Mouse (Mus musculus) heart, embryonic 13.5 days (tissue): ENCODE results near the gene Usp13. TPM values are rescaled to one million over a fixed set of nuclear protein-coding genes. Genes with fewer than 3 reads are reported as not detected.
A peak's percentile ranks its signal among the peaks of the same experiment; 100 is the strongest.

Experiments used
- ATAC-seq: fragments of 200-750 bp; cut with Nextera tagmentation; 2 replicates; pipeline ENCODE4 v1.8.0; 2017; ENCODE audit warnings: moderate TSS enrichment; ENCODE audit not compliant: insufficient number of reproducible peaks, low FRiP score, low TSS enrichment; ENCODE audit errors: extremely low read depth
- H3K27ac ChIP-seq: fragments of 300-500 bp; sonication (generic); replicated peaks from 2 replicates; pipeline ENCODE4 v1.5.1; 2015; ENCODE audit warnings: moderate library complexity, mild to moderate bottlenecking, inconsistent platforms
- H3K27me3 ChIP-seq: fragments of 300-500 bp; sonication (generic); replicated peaks from 2 replicates; pipeline ENCODE4 v1.6.1; 2015; ENCODE audit warnings: mild to moderate bottlenecking, inconsistent platforms
- H3K36me3 ChIP-seq: fragments of 300-500 bp; sonication (generic); 2 replicates; pipeline ENCODE4 v1.6.1; 2015; ENCODE audit warnings: mild to moderate bottlenecking, inconsistent platforms
- H3K4me1 ChIP-seq: fragments of 300-500 bp; sonication (generic); 2 replicates; pipeline ENCODE4 v1.6.1; 2015; ENCODE audit warnings: inconsistent platforms
- H3K4me2 ChIP-seq: fragments of 300-500 bp; sonication (generic); 2 replicates; pipeline ENCODE4 v1.6.1; 2015; ENCODE audit warnings: inconsistent platforms, mild to moderate bottlenecking, moderate library complexity
- H3K4me3 ChIP-seq: fragments of 300-500 bp; sonication (generic); 2 replicates; pipeline ENCODE4 v1.5.1; 2015; ENCODE audit warnings: moderate library complexity, mild to moderate bottlenecking, inconsistent platforms
- H3K9ac ChIP-seq: fragments of 300-500 bp; sonication (generic); 2 replicates; pipeline ENCODE4 v1.6.1; 2015; ENCODE audit warnings: inconsistent platforms, mild to moderate bottlenecking, moderate library complexity
- H3K9me3 ChIP-seq: fragments of 300-500 bp; sonication (generic); 2 replicates; pipeline ENCODE4 v1.6.1; 2016; ENCODE audit warnings: inconsistent platforms
- WGBS: fragments of 180-500 bp; shearing (Covaris S2); methylation state at CpG from one replicate; pipeline ENCODE4 v1.1.7; 2015; ENCODE audit warnings: mixed read lengths; 5-methylcytosine and 5-hydroxymethylcytosine counted together
- polyA plus RNA-seq: library from polyadenylated mRNA; unstranded; fragments of >200 nt; fragmentation: Nextera tagmentation; extraction: Ambion mirVana; gene quantifications from 2 replicates; pipeline ENCODE4 v1.2.1, GENCODE M21; 2015

Gene Usp13
- polyA plus RNA-seq, 1 experiment from 2014 or later = 45.3 TPM

DNA sequence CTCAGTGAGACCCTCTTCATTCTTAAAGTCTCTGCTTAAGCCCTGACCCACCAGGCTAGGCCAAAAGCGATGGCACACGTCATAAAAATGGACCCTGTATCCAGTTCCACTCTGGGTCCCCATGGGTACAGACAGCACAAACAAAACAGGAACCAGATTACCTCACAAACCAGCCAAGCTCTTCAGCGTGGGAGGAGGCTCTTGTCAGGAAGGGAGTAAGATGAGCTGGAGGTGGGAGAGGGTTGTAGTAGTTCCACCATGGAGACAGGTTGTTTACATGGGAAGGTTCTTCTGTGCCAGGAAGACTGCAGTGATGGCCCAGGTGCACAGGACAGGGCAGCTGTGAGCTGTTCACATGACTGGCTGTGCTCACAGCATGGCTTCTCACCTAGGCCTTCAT lies 53.7 kb downstream of the Usp13 start:
- no peaks in the 10 kb centered on the region for H3K27me3 ChIP-seq
- no peaks in the 10 kb centered on the region for H3K4me1 ChIP-seq
- H3K36me3 ChIP-seq = peaks cover 75% of the 10 kb centered on the region
- no peak for ATAC-seq
- no peak overlapping the region for H3K4me3 ChIP-seq
- H3K9me3 ChIP-seq = no peaks in the 10 kb centered on the region
- no peak overlapping the region for H3K27ac ChIP-seq
- no peak overlapping the region for H3K9ac ChIP-seq
- WGBS = 72% methylated on average over 3 of the region's 3 CpGs
- H3K4me2 ChIP-seq = no peak overlapping the region

DNA sequence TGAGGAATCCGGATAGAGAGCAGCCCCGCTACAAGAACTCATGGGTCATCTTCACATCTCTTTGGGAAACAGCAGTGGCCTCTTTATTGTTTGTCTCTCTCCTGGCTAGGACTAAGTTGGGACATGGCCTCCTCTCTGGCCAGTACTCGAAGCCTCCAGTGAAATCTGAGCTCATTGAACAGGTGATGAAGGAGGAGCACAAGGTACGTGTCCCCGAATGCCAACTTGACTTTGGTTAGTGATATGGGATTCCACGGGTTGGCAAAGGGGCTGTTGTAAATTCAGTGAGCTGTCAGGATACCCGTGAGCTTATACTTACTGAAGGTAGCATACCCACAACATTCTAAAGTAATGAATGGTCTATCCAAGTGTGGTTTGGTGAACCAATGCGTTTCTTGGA lies 69.0 kb downstream of the Usp13 start:
- Histone ChIP-seq H3K27me3 (no peaks in the 10 kb centered on the region), H3K27ac (no peak overlapping the region), H3K4me2 (no peak overlapping the region), H3K36me3 (peaks cover 79% of the 10 kb centered on the region), H3K9me3 (no peaks in the 10 kb centered on the region), H3K9ac (no peak overlapping the region), H3K4me1 (peaks cover 8% of the 10 kb centered on the region), H3K4me3 (no peak overlapping the region)
- no peak for ATAC-seq
- 90% methylated on average over 8 of the region's 8 CpGs for WGBS

DNA sequence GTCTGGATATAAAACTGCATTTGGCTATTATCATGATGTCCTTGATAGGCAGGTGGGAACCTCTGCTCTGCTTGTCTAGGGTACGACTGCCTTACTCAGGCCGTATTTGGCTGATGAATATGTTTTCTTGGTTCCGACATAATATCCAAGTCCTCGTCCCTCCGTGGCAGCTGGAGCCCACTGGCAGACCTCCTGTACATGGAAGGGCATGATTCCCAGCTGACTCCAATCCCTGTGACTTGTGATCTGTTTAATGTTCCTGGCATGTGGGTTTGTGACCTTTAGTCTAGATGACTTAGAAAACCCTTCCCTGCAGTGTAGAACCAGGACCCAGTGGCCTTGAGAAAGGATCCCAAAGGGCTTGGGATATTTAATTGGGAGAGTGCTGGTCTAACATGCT lies 71.5 kb downstream of the Usp13 start:
- Histone ChIP-seq H3K27me3 (no peaks in the 10 kb centered on the region), H3K4me3 (no peak overlapping the region), H3K9ac (no peak overlapping the region), H3K36me3 (peaks cover 78% of the 10 kb centered on the region), H3K4me2 (no peak overlapping the region), H3K4me1 (peaks cover 1% of the 10 kb centered on the region), H3K9me3 (no peaks in the 10 kb centered on the region), H3K27ac (no peak overlapping the region)
- 88% methylated on average over 5 of the region's 5 CpGs for WGBS
- no peak for ATAC-seq

DNA sequence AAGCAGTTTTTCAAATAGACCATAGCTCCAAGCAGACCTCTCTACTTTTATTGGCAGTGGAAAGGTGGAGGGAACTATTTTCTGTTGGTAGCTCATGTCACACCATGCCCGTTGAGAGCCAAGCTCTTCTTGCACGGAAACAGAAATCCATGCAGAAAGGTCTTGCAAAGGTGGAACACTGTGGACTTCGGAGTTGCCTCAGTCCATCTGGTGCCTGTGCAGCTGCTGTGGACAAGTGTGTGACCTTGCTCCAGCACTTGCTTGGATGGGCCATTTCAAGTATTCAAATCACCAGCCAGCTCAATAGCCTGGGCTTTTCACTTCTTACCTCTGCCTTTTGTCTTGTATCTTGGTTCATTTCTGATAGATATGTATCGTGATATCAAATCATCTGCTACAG lies 72.8 kb downstream of the Usp13 start:
- H3K9me3 ChIP-seq = no peaks in the 10 kb centered on the region
- H3K4me1 ChIP-seq = no peaks in the 10 kb centered on the region; the same call in 1 of the 2 replicates
- no peak overlapping the region for H3K27ac ChIP-seq
- 91% methylated on average over 4 of the region's 4 CpGs for WGBS
- no peaks in the 10 kb centered on the region for H3K27me3 ChIP-seq
- no peak overlapping the region for H3K4me3 ChIP-seq
- no peak overlapping the region for H3K4me2 ChIP-seq
- ATAC-seq = no peak
- H3K36me3 ChIP-seq = peaks cover 84% of the 10 kb centered on the region
- H3K9ac ChIP-seq = no peak overlapping the region

DNA sequence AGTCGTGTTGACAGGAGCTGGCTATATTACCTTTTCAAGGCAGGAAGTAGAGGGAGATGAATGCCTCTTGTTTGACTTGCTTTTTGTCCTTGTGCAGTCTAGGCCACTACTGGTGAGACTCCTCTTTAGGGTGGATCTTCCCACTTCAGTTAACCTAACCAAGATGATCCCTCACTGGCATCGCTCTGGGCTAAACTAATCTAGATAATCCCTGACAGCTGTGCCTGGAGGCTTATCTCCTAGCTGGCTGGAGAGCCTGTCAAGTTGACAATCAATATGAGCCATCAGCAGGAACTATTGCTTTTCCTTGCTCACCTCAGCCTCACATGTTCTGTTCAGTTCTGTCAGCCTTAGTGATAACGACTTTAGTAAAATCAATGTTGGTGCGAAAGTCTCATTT lies 86.1 kb downstream of the Usp13 start:
- Histone ChIP-seq H3K9me3 (no peaks in the 10 kb centered on the region), H3K4me2 (no peak overlapping the region), H3K36me3 (peaks cover 52% of the 10 kb centered on the region), H3K4me3 (no peak overlapping the region), H3K4me1 (peaks cover 46% of the 10 kb centered on the region), H3K27ac (0 out of 2 replicates have a peak overlapping the region, but pooled peaks have one; percentile 12), H3K27me3 (no peaks in the 10 kb centered on the region), H3K9ac (no peak overlapping the region)
- no peak for ATAC-seq
- WGBS = 46% methylated on average over 4 of the region's 4 CpGs

DNA sequence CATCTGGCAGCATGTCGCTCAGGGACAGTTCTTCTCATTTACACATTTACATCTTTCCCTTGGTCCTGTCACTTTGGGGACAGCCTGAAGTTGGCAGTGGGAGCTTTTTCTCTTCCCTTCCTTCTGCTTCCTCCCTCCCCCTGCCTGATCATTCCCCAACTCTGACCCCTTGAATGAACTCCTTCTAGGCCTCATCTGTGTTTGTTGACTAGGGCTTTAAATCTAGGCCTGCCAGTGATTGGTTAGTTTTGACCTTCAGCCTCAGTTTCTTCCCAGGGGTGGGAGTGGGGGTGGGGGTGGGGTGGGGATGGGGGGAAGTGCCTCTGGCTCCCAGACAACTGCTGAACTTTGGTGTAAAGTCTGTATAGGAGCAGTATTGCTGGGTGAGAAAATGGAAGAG lies 87.3 kb downstream of the Usp13 start:
- no peaks in the 10 kb centered on the region for H3K27me3 ChIP-seq
- H3K4me2 ChIP-seq = no peak overlapping the region
- peaks cover 56% of the 10 kb centered on the region for H3K4me1 ChIP-seq
- ATAC-seq = no peak
- peaks cover 48% of the 10 kb centered on the region for H3K36me3 ChIP-seq
- no peak overlapping the region for H3K9ac ChIP-seq
- no peaks in the 10 kb centered on the region for H3K9me3 ChIP-seq
- H3K27ac ChIP-seq = peak overlapping the region; percentile 58
- 56% methylated on average over 1 of the region's 1 CpGs for WGBS
- no peak overlapping the region for H3K4me3 ChIP-seq

DNA sequence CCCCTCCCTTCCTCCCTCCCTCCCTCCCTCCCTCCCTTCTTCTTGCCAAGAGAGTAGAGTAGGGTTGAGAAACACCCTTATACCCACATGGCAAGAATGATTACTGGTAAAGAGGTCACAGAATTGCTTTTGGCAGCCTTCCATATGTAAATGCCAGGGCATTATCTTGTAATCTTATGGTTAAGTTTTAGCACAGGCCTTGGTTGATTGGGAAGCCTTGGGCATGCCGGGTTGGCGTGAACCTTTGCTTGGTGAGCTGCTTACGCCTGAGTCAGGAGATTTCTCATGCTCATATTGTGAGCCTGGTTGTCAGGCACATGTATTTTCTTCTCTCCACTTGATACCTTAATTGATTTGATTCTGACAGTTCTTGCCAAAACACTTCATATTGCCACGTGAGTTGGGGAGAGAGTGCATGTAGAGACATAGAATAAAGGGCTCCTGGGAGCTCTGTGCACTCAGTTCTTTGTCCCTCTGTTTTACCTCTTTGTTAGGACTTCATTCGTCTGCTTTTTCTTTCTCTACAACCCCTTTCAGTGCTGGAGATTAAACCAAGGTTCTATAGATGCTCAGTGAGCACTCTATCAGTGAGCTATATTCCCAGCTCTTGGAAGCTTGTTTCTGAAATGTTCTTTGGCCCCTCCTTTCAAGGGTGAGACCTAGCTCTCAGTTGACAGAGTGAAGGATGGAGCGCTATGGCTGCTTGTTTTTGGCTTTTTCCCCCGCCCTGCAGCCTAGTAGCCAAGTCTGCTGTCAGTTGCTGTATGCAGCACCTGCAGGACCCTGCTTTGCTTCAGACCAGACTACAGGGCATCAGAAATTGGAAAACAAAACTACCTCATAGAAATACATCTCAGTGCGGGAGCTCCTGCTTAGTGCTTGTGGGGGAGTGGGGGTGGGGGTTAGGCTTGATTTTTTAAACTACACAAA lies 88.8 kb downstream of the Usp13 start:
- no peak overlapping the region for H3K9ac ChIP-seq
- no peak overlapping the region for H3K4me2 ChIP-seq
- no peak overlapping the region for H3K4me3 ChIP-seq
- WGBS = 67% methylated on average over 8 of the region's 8 CpGs
- peaks cover 41% of the 10 kb centered on the region for H3K36me3 ChIP-seq
- no peaks in the 10 kb centered on the region for H3K27me3 ChIP-seq
- peak overlapping the region; percentile 58 for H3K27ac ChIP-seq
- peaks cover 68% of the 10 kb centered on the region for H3K4me1 ChIP-seq
- H3K9me3 ChIP-seq = no peaks in the 10 kb centered on the region
- ATAC-seq = no peak

DNA sequence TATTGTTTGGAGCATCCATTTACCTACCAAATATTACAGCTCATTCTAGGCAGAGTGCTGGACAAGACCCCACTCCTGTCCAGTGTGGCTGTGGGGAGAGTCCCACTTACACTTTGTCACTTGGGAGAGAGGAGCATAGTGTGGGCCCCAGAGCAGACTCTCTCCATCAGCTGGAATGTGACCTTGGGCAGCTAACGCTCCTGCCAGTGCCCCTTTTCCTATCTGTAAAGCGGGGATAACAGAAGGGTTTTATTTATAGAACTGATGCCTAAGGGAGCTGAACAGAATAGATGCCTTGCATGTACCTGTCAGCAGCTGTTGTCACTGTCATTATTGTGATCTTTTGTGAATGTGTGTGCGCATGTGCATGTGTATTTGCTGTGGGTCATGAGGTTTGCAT lies 91.1 kb downstream of the Usp13 start:
- Histone ChIP-seq H3K9ac (no peak overlapping the region), H3K4me3 (no peak overlapping the region), H3K9me3 (no peaks in the 10 kb centered on the region), H3K4me2 (peak overlapping the region; percentile 42), H3K36me3 (peaks cover 43% of the 10 kb centered on the region), H3K27ac (peak overlapping the region; percentile 92), H3K4me1 (peaks cover 66% of the 10 kb centered on the region), H3K27me3 (no peaks in the 10 kb centered on the region)
- 27% methylated on average over 3 of the region's 3 CpGs for WGBS
- peak; percentile 53 for ATAC-seq

DNA sequence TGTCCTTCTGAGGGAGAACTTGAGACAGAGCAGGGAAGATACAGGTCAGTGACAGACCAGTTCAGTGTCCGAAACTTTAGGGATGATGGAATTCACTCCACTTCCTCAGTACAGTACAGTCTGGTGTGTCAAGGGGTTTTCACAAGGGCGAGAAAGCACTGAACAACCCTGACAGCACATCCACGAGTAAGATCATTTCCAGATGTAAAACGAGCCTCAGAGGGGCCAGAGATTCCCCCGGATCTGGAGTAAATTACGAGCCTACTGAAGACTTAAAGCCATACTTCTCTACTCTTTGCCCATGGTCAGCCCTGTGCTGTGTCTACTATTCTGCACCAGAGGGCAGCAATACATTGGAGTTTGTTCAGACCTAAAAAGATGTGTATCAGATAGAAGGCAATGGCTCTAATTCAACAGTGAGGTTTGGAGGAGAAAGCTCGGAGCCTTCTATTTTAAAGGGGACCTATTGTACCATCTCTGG lies 92.8 kb downstream of the Usp13 start:
- ATAC-seq = no peak

DNA sequence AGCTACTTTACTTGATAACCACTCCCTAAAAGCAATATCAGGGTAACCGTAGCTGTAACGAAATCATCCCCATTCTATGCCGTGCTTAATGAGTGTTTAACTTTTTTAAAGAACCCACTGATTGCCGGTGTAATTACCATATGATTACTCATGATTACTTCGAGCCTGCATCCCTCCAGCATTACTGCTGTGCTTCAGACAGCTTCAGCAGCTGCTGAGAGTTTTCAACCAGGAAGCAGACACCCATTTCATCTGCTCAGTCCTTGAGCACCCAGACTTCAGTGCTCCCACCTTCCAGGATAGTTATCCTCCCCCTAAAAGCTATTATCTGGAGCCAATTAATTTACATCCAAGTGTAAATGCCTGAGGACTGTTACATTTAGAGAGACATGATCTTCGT lies 106.8 kb downstream of the Usp13 start:
- no peak for ATAC-seq
- Histone ChIP-seq H3K36me3 (peaks cover 99% of the 10 kb centered on the region), H3K27me3 (no peaks in the 10 kb centered on the region), H3K9ac (no peak overlapping the region), H3K4me1 (no peaks in the 10 kb centered on the region), H3K4me2 (no peak overlapping the region), H3K4me3 (no peak overlapping the region), H3K27ac (no peak overlapping the region), H3K9me3 (peaks cover 10% of the 10 kb centered on the region; the same call in 1 of the 2 replicates)
- WGBS = 83% methylated on average over 6 of the region's 6 CpGs

More for the DNA sequence above, 92.8 kb downstream of the Usp13 start:
- WGBS = 50% methylated on average over 7 of the region's 7 CpGs
- H3K4me2 ChIP-seq = no peak overlapping the region
- peaks cover 53% of the 10 kb centered on the region for H3K36me3 ChIP-seq
- H3K4me3 ChIP-seq = no peak overlapping the region
- no peaks in the 10 kb centered on the region for H3K27me3 ChIP-seq
- no peaks in the 10 kb centered on the region for H3K9me3 ChIP-seq
- H3K4me1 ChIP-seq = peaks cover 51% of the 10 kb centered on the region
- peak overlapping the region; percentile 50; the same call in 1 of the 2 replicates for H3K27ac ChIP-seq
- H3K9ac ChIP-seq = no peak overlapping the region

DNA sequence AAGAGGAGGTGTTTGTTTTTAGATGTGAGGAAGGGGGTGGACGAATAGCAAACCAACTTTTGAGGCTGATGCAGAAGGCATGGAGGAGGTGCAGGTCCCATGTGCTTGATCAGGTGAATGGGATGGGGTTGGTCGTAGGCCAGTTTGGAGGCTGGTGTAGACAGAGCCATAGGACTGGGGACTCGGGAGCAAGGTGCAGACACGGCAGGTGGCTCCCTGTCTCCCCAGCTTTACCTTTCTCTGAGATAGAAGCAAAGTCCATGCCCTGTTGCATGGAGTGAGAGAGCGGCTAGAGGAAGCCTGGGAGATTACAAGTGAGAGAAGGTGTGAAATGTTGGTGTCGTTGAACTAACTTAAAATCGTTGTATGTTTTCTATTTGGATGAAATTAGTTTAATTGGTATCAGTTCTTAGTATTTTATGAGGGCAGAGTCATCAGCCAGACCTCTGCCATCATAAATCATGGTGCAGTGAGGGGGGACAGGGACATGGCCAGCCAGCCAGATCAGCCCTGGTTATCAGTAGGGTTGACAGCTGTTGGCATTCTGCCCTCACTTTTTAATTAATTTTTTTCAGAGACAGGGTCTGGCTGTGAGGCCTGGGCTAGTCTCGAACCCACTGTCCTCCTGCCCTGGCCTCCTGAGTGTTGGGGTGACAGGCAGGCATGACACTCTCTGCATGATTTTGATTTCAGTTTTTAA lies 122.6 kb downstream of the Usp13 start:
- H3K36me3 ChIP-seq = peaks cover 26% of the 10 kb centered on the region
- no peaks in the 10 kb centered on the region for H3K27me3 ChIP-seq
- H3K4me3 ChIP-seq = no peak overlapping the region
- no peak for ATAC-seq
- 61% methylated on average over 8 of the region's 8 CpGs for WGBS
- no peaks in the 10 kb centered on the region for H3K9me3 ChIP-seq
- no peak overlapping the region for H3K27ac ChIP-seq
- peaks cover 10% of the 10 kb centered on the region for H3K4me1 ChIP-seq
- H3K4me2 ChIP-seq = no peak overlapping the region
- no peak overlapping the region for H3K9ac ChIP-seq
